Mouse (Mus musculus) gastrocnemius, adult 2 months (tissue): Measurements from ENCODE around the gene Isca2. TPM values are rescaled to one million over a fixed set of nuclear protein-coding genes. Genes with fewer than 3 reads are reported as not detected.

ENCODE experiments used
- DNase-seq: peaks from one replicate; pipeline ENCODE4 v3.0.0; 2022
- H3K27ac ChIP-seq: fragments of 200-600 bp; 2 replicates; pipeline ENCODE4 v1.8.1; 2022; ENCODE audit warnings: mild to moderate bottlenecking
- H3K4me3 ChIP-seq: fragments of 200-600 bp; 2 replicates; pipeline ENCODE4 v1.8.1; 2022; ENCODE audit warnings: mild to moderate bottlenecking, moderate library complexity
- CTCF ChIP-seq: fragments of 200-600 bp; IDR thresholded peaks from 2 replicates; pipeline ENCODE4 v1.8.1; 2022; ENCODE audit warnings: antibody characterized with exemption, mild to moderate bottlenecking, moderate library complexity
- intact Hi-C: fragments of 180-260 bp; cut with DNase I; formaldehyde crosslinking; loops from one replicate; pipeline ENCODE4 v1.15.1; 2025
- total RNA-seq, 2 experiments: library from RNA; stranded (reverse); gene quantifications; 2 replicates each; pipeline ENCODE4 v1.2.3; 2021

Isca2 gene
- total RNA-seq, 2 experiments from 2014 or later, result 39.3 to 53.3 TPM

DNA sequence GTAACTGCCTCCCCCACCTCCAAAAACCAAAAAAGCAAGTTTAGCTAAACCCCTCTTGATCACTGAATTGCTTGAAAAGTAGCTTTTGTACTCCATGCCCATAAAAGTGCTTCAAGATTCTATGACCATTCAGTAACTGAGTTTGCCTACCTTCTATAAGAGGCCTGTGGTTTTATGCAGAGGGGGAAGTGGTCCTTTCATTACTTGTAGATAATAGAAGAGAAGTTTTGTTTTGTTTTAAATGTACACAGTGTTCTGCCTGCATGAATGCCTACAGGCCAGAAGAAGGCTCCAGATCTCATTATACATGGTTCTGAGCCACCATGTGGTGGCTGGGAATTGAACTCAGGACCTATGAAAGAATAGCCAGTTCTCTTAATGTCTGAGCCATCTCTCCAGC, 3.2 kb downstream of the Isca2 start:
- DNase-seq, result no peak
- Histone ChIP-seq H3K4me3 (no peak overlapping the region), H3K27ac (no peak overlapping the region)
- no peak for TF ChIP-seq CTCF
- intact Hi-C loops, result no loop called here

- TF ChIP-seq CTCF, result peak; percentile 98; the same call in 1 of the 2 replicates
- H3K4me3 ChIP-seq, result peak overlapping the region; percentile 50
- H3K27ac ChIP-seq, result peak overlapping the region; percentile 35; the same call in 1 of the 2 replicates
- intact Hi-C loops, result loop anchor here (1.0 to 10.0 kb wide), 2 partner anchors 92 to 280 kb away; partner anchors contain the start of gene Ltbp2
- DNase-seq, result peak; percentile 92
Measured at GRCm38 (mm10) chr12:84784604-84785381, 11.7 kb downstream of the Isca2 start.

DNA sequence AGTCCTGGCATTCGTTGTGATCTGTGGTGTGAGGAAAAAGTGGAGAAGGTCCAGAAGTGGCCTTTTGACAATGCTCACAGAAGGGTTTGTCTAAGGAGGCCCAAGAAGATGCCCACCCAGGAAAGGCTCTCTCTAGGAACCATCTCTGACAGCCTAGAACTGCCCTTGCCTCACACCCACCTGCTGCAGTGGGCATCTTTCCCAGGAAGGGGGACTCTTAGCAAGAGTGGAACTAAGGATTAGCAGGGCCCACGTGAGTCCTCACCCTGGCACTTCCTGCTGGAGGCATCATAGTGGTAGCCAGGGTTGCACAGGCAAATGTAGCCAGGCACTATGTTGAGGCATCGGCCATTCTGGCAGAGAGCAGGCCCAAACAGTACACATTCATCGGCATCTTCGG, 13.0 kb downstream of the Isca2 start:
- H3K27ac ChIP-seq, result no peak overlapping the region
- intact Hi-C loops, result loop anchor here (10.0 kb wide), 1 partner anchor 279 kb away; no protein-coding TSS in a partner anchor
- TF ChIP-seq CTCF, result no peak
- no peak overlapping the region for H3K4me3 ChIP-seq
- no peak for DNase-seq

DNA sequence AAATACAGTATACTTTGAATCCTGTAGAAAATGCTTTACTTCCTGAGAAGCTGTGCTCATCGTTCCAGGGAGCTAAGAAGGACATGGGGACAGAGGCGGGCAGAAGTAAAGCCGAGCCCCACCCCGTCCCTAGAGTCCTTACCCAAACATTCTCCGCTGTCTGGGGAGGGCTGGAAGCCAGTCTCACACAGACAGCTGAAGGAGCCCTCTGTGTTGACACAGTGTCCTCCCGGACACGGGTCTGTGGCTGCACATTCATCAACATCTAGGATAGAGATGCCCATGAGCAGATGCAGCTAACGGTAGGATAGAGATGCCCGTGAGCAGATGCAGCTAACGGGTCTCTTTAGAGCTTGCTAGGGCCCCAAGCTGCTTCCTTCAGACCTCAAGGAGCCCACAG, 17.8 kb downstream of the Isca2 start:
- Histone ChIP-seq H3K27ac (no peak overlapping the region), H3K4me3 (no peak overlapping the region)
- DNase-seq, result no peak
- no peak for TF ChIP-seq CTCF
- intact Hi-C loops, result no loop called here

GRCm38 (mm10) chr12:84792629-84793028, 19.6 kb downstream of the Isca2 start:
- intact Hi-C loops, result no loop called here
- Histone ChIP-seq H3K4me3 (no peak overlapping the region), H3K27ac (no peak overlapping the region)
- TF ChIP-seq CTCF, result no peak
- DNase-seq, result no peak

DNA sequence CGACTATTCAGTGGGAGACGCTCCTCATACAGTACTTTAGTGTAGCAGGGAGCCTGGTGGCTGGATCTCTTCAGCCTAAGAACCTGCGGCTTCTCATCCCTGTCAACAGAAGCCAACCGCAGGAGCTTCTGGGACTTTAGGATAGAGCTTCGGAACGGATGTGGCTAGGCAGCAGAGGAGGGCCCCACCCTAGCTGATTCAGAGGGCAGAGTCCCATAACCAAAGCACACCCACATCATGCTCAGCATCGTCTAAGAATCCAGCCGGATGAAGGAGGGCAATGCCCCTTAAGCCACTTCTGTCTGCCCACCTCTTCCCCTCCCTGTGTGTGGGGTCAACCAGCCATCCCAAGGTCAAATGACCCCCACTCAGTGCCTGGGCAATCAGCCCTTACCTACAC, 21.6 kb downstream of the Isca2 start:
- H3K27ac ChIP-seq, result no peak overlapping the region
- no peak for DNase-seq
- no peak for TF ChIP-seq CTCF
- no peak overlapping the region for H3K4me3 ChIP-seq
- intact Hi-C loops, result no loop called here

DNA sequence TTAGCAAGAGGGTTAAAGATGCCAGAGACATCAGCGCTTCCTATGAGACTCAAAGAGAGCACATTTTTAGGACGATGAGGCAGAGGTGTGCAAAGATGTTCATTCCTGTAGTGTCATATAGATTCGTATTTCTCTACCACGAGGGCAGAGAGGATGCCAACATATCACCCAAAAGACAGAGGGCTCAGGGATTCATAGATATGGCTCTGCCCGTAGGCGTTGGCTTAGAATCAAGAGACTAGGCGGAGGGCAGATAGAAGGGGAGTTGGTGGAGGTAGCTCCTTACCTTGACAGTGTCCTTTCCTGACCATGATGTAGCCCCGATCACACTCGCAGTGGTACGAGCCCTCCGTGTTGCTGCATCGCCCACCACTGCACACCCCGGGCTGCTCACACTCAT, 26.0 kb downstream of the Isca2 start:
- no peak for DNase-seq
- intact Hi-C loops, result no loop called here
- H3K27ac ChIP-seq, result no peak overlapping the region
- TF ChIP-seq CTCF, result no peak
- H3K4me3 ChIP-seq, result no peak overlapping the region

GRCm38 (mm10) chr12:84800419-84800818, 27.4 kb downstream of the Isca2 start:
- Histone ChIP-seq H3K27ac (no peak overlapping the region), H3K4me3 (no peak overlapping the region)
- TF ChIP-seq CTCF, result no peak
- no peak for DNase-seq
- intact Hi-C loops, result no loop called here

DNA sequence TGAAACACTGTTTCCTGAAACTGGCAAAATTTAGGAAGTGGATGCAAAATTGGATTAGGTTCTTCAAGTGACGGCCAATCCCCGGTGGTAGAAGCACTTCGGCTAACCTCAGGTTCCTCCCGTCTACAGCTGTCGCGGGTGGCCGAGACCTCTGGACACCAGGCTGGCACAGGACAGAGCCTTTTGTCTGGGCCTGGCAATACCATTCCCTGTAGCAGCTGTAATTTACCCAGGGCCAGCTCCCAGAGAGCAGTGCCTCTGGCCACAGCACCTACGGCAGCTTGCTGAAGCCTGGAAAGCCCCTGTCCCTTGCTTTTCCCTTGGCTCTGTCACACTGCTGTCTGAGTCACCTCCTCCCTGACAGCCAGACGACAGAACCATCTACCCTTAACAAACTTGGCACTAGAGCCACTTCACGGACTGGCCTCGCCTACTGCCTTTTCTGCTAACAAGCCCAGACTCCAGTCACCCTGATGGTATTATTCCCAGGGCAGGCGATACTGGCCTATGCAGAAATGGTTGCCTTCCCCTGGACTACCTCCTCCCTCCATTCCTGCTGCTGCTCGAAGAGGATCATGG, 28.6 kb downstream of the Isca2 start:
- DNase-seq, result no peak
- peak overlapping the region; percentile 63 for H3K27ac ChIP-seq
- peak overlapping the region; percentile 60 for H3K4me3 ChIP-seq
- TF ChIP-seq CTCF, result no peak
- intact Hi-C loops, result no loop called here

- no peak for TF ChIP-seq CTCF
- no peak overlapping the region for H3K4me3 ChIP-seq
- intact Hi-C loops, result no loop called here
- no peak for DNase-seq
- no peak overlapping the region for H3K27ac ChIP-seq
Measured at GRCm38 (mm10) chr12:84802625-84803024, 29.6 kb downstream of the Isca2 start.

- no peak overlapping the region for H3K27ac ChIP-seq
- intact Hi-C loops, result no loop called here
- no peak for TF ChIP-seq CTCF
- no peak overlapping the region for H3K4me3 ChIP-seq
- DNase-seq, result no peak
Measured at GRCm38 (mm10) chr12:84805228-84805842, 32.3 kb downstream of the Isca2 start.

GRCm38 (mm10) chr12:84806010-84806409, 33.0 kb downstream of the Isca2 start:
- H3K27ac ChIP-seq, result no peak overlapping the region
- TF ChIP-seq CTCF, result no peak
- intact Hi-C loops, result no loop called here
- DNase-seq, result no peak
- no peak overlapping the region for H3K4me3 ChIP-seq

GRCm38 (mm10) chr12:84806726-84807125, 33.7 kb downstream of the Isca2 start:
- Histone ChIP-seq H3K4me3 (no peak overlapping the region), H3K27ac (no peak overlapping the region)
- DNase-seq, result no peak
- TF ChIP-seq CTCF, result no peak
- intact Hi-C loops, result no loop called here
